ENCODE assay signal across 8 mouse cellular contexts in the genomic region with DNA sequence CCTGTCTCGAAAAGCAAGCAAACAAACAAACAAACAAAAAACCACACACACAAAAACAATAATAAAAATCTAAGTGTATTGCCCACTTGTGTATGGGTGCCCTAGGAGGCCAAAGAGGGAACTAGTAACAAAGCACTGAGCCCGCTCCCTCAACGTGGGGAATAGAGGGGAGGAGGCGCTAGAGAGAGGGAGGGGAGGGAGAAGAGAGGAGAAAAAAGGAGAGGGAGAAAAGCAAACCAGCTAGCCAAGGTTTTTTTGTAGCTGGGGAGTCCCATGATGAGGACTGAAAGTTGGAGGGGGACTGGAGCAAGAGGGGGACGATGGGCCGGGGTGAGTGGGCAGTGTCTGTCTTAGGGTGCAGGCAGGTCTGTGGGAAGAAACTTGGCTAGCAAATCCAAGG. TPM values are rescaled to one million over a fixed set of nuclear protein-coding genes. Genes with fewer than 3 reads are reported as not detected.
A peak's percentile ranks its signal among the peaks of the same experiment; 100 is the strongest.
DNase-seq lines count a peak whose midpoint lies in the region; ATAC-seq and TF ChIP-seq lines count a peak whose summit lies in the region.

No protein-coding gene starts in this region.

- peaks cover 19% of the 10 kb centered on the region for H3K4me1 ChIP-seq in thymus, adult 2 months (replicated peaks; ENCODE audit: control insufficient read depth, insufficient read depth, low read length)
- peaks cover 14% of the 10 kb centered on the region for H3K4me1 ChIP-seq in intestine, embryonic 15.5 days (replicated peaks)
- H3K4me1 ChIP-seq in midbrain, postnatal 0 days (ENCODE audit: insufficient read depth, low read length) = peaks cover 10% of the 10 kb centered on the region

- peak overlapping the region; percentile 72 for H3K4me3 ChIP-seq in thymus, adult 2 months (ENCODE audit: control insufficient read depth, insufficient read depth, low read length)
- peak overlapping the region; percentile 92 for H3K4me3 ChIP-seq in intestine, embryonic 15.5 days (replicated peaks)
- H3K4me3 ChIP-seq in midbrain, postnatal 0 days (ENCODE audit: low read depth, low read length) = peak overlapping the region; percentile 84

- WGBS in thymus, adult 2 months = 4% methylated on average over 6 of the region's 6 CpGs
- WGBS in intestine, embryonic 15.5 days = 6% methylated on average over 6 of the region's 6 CpGs
- WGBS in midbrain, postnatal 0 days = 8% methylated on average over 6 of the region's 6 CpGs

- DNase-seq in adrenal gland, postnatal 14 days = peak; percentile 42
- DNase-seq in adrenal gland, postnatal 25 days = no peak
- peak; percentile 40 for DNase-seq in thymus, adult 2 months
- no peak for DNase-seq in thymus, postnatal 25 days
- DNase-seq in midbrain, postnatal 0 days (ENCODE audit: low spot score) = peak; percentile 35
- DNase-seq in spleen, postnatal 14 days (ENCODE audit: low spot score in 2 of 2) = no peak
- DNase-seq in right cerebral cortex, postnatal 14 days = no peak

- no peaks in the 10 kb centered on the region for H3K9me3 ChIP-seq in intestine, embryonic 15.5 days
- no peaks in the 10 kb centered on the region for H3K9me3 ChIP-seq in midbrain, postnatal 0 days (ENCODE audit: low read length)

- H3K36me3 ChIP-seq in thymus, adult 2 months (ENCODE audit: control insufficient read depth, insufficient read depth, low read length) = peaks cover 3% of the 10 kb centered on the region; the same call in 1 of the 2 replicates
- H3K36me3 ChIP-seq in intestine, embryonic 15.5 days = no peaks in the 10 kb centered on the region
- H3K36me3 ChIP-seq in midbrain, postnatal 0 days (ENCODE audit: insufficient read depth, low read length) = no peaks in the 10 kb centered on the region

- no peaks in the 10 kb centered on the region for H3K27me3 ChIP-seq in thymus, adult 2 months (ENCODE audit: control insufficient read depth, insufficient read depth, low read length)
- no peaks in the 10 kb centered on the region for H3K27me3 ChIP-seq in intestine, embryonic 15.5 days (replicated peaks)
- no peaks in the 10 kb centered on the region for H3K27me3 ChIP-seq in midbrain, postnatal 0 days (ENCODE audit: insufficient read depth, low read length)

- TF ChIP-seq CTCF in thymus, adult 2 months (IDR thresholded peaks at IDR 0.05; ENCODE audit: borderline replicate concordance, control insufficient read depth, extremely low read depth, insufficient read depth, low read length, poor library complexity) = no peak
- TF ChIP-seq CTCF in midbrain, postnatal 0 days (IDR thresholded peaks at IDR 0.05) = peak; percentile 43

- H3K4me2 ChIP-seq in intestine, embryonic 15.5 days (replicated peaks) = peak overlapping the region; percentile 81
- peak overlapping the region; percentile 57 for H3K4me2 ChIP-seq in midbrain, postnatal 0 days (ENCODE audit: low read depth, low read length, poor library complexity, severe bottlenecking)

- peak overlapping the region; percentile 80 for H3K27ac ChIP-seq in thymus, adult 2 months (ENCODE audit: control insufficient read depth, insufficient read depth, low read length)
- peak overlapping the region; percentile 98 for H3K27ac ChIP-seq in intestine, embryonic 15.5 days
- H3K27ac ChIP-seq in midbrain, postnatal 0 days (ENCODE audit: low read depth, low read length) = peak overlapping the region; percentile 97

- no peak for TF ChIP-seq POLR2A in thymus, adult 2 months (IDR thresholded peaks at IDR 0.05; ENCODE audit: control insufficient read depth, extremely low read depth, insufficient read depth, low read length, poor library complexity)

- peak; percentile 8; the same call in 1 of the 2 replicates for ATAC-seq in intestine, embryonic 15.5 days
- peak; percentile 4; the same call in 1 of the 2 replicates for ATAC-seq in midbrain, postnatal 0 days (ENCODE audit: low FRiP score)

- H3K9ac ChIP-seq in intestine, embryonic 15.5 days = peak overlapping the region; percentile 75
- peak overlapping the region; percentile 73 for H3K9ac ChIP-seq in midbrain, postnatal 0 days (replicated peaks; ENCODE audit: low read length, poor library complexity, severe bottlenecking)

RNA-seq across cellular contexts. Expression of a gene that starts 0.5 kb away (rescaled TPM):
- total RNA-seq in adrenal gland, postnatal 14 days (2021) = 119 and 125 TPM in 2 replicates
- 125 and 168 TPM in 2 replicates for total RNA-seq in adrenal gland, postnatal 25 days (2021)
- 194 and 220 TPM in 2 replicates for polyA plus RNA-seq in thymus, adult 2 months (2012; rRNA removed)
- 177 and 214 TPM in 2 replicates for polyA plus RNA-seq in intestine, embryonic 15.5 days (2015; fragmentation: Nextera tagmentation; extraction: Ambion mirVana)
- total RNA-seq in midbrain, postnatal 0 days (2014; rRNA removed) = 66.6 and 92.7 TPM in 2 replicates
- 134 and 155 TPM in 2 replicates for polyA plus RNA-seq in midbrain, postnatal 0 days (2015; fragmentation: Nextera tagmentation; extraction: Ambion mirVana)

RNA-seq across cellular contexts. Expression of a gene that starts 18.6 kb away (rescaled TPM):
- total RNA-seq in adrenal gland, postnatal 14 days (2021) = 110 and 149 TPM in 2 replicates
- total RNA-seq in adrenal gland, postnatal 25 days (2021) = 118 and 134 TPM in 2 replicates
- polyA plus RNA-seq in thymus, adult 2 months (2012; rRNA removed) = 26.7 and 28.6 TPM in 2 replicates
- polyA plus RNA-seq in intestine, embryonic 15.5 days (2015; fragmentation: Nextera tagmentation; extraction: Ambion mirVana) = 164 and 177 TPM in 2 replicates
- total RNA-seq in midbrain, postnatal 0 days (2014; rRNA removed) = 52.6 and 64.4 TPM in 2 replicates
- polyA plus RNA-seq in midbrain, postnatal 0 days (2015; fragmentation: Nextera tagmentation; extraction: Ambion mirVana) = 67.6 and 72.6 TPM in 2 replicates

RNA-seq across cellular contexts. Expression of a gene that starts 40.1 kb away (rescaled TPM):
- total RNA-seq in adrenal gland, postnatal 14 days (2021) = 1.9 and 4.7 TPM in 2 replicates
- total RNA-seq in adrenal gland, postnatal 25 days (2021) = 1.7 and 2.2 TPM in 2 replicates
- polyA plus RNA-seq in thymus, adult 2 months (2012; rRNA removed) = 9.3 and 9.5 TPM in 2 replicates
- polyA plus RNA-seq in intestine, embryonic 15.5 days (2015; fragmentation: Nextera tagmentation; extraction: Ambion mirVana) = 0.28 and 0.42 TPM in 2 replicates
- total RNA-seq in midbrain, postnatal 0 days (2014; rRNA removed) = 0.19 and 0.55 TPM in 2 replicates
- 0.04 and 0.17 TPM in 2 replicates for polyA plus RNA-seq in midbrain, postnatal 0 days (2015; fragmentation: Nextera tagmentation; extraction: Ambion mirVana)

Comparison
In these comparisons a context has a peak if more than half of its experiments do, and no peak if none do; other contexts are left out.
1. DNase-seq: peak in adrenal gland, postnatal 14 days (single experiment), thymus, adult 2 months (single experiment) and midbrain, postnatal 0 days (single experiment); none in adrenal gland, postnatal 25 days (single experiment), thymus, postnatal 25 days (single experiment), spleen, postnatal 14 days (0 of 2) and right cerebral cortex, postnatal 14 days (single experiment).
2. Peak in every context shown above with its lines, with median percentiles within 50 percentile points of each other: H3K27ac ChIP-seq and H3K4me3 ChIP-seq.